Mouse (Mus musculus) lung, postnatal 0 days (tissue): Measurements from ENCODE around the gene Arnt2.

ENCODE experiments used
- CTCF ChIP-seq: IDR thresholded peaks from 2 replicates; pipeline ENCODE4 v1.5.1; 2016; ENCODE audit warnings: antibody characterized with exemption, mild to moderate bottlenecking
- EP300 ChIP-seq: IDR thresholded peaks from 2 replicates; pipeline ENCODE4 v1.6.1; 2016; ENCODE audit warnings: antibody characterized with exemption, mild to moderate bottlenecking, control low read depth

DNA sequence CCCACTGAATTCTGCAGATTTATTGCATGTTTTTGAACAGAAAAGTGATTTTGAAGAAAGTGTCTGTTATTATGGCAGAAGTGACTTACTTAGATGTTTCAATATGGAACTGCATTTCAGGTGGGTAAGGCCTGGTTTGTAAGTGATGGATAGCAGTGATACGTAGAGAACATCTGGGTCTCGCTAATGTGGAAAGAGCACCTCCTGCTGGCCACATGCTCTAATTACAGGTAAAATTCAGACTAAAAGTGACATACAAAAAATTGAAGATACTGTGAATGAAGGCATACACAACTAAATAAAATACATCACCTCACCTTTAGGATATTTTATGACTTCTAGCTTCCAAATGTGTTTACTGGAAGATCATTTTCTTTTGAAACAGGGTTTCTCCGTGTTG, 66.8 kb downstream of the Arnt2 start:
- TF ChIP-seq CTCF = peak; percentile 17; the same call in 1 of the 2 replicates
- TF ChIP-seq EP300 = no peak
